Mouse (Mus musculus): ENCODE measurements around the gene Map3k20.

Map3k20 gene

GRCm38 (mm10) chr2:72280524-72280923 lies 4.9 kb upstream of the Map3k20 start:
- DNase-seq (ENCODE audit: low spot score in 2 of 2) = no peak

GRCm38 (mm10) chr2:72281971-72282370 lies 3.5 kb upstream of the Map3k20 start:
- DNase-seq (ENCODE audit: low spot score in 2 of 2) = no peak

- DNase-seq (ENCODE audit: low spot score in 2 of 2) = no peak
Measured at GRCm38 (mm10) chr2:72282733-72283132, 2.7 kb upstream of the Map3k20 start.

GRCm38 (mm10) chr2:72284689-72285088 lies 748 bp upstream of the Map3k20 start:
- no peak for DNase-seq (ENCODE audit: low spot score in 2 of 2)

GRCm38 (mm10) chr2:72285888-72286661 lies 638 bp downstream of the Map3k20 start:
- no peak for DNase-seq (ENCODE audit: low spot score in 2 of 2)

- no peak for DNase-seq (ENCODE audit: low spot score in 2 of 2)
Measured at GRCm38 (mm10) chr2:72287142-72287541, 1.7 kb downstream of the Map3k20 start.

DNA sequence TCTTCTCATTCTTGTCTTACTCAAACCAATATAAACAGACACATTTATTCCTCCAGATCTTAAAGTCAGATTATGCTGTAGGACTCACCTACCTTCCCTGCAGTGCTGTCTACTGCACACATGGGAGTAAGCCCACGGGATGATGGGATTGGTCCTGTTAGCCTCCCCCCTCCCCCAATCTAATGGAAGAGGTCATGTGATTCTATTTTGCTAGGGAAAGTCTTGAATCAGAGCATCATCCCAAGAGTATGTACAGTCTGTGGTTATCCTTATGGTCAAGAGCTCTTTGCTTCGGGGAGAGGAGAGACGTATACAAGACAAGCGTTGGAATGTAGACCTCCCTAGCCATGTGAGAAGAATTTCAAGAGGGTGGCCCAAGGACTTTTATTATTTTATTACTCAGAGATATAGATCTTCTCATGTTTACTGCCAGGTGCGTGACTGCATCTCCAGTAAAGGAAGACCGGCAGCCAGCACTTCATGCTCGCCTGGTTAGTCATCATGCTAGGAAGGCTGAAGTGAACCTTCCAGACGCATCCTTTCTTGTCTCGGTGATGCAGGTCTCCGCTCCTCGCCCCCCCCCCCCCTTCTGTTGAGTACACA lies 3.6 kb downstream of the Map3k20 start:
- no peak for DNase-seq (ENCODE audit: low spot score in 2 of 2)

- no peak for DNase-seq (ENCODE audit: low spot score in 2 of 2)
Measured at GRCm38 (mm10) chr2:72291103-72291502, 5.7 kb downstream of the Map3k20 start.

GRCm38 (mm10) chr2:72292573-72292972 lies 7.1 kb downstream of the Map3k20 start:
- DNase-seq (ENCODE audit: low spot score in 2 of 2) = no peak

DNA sequence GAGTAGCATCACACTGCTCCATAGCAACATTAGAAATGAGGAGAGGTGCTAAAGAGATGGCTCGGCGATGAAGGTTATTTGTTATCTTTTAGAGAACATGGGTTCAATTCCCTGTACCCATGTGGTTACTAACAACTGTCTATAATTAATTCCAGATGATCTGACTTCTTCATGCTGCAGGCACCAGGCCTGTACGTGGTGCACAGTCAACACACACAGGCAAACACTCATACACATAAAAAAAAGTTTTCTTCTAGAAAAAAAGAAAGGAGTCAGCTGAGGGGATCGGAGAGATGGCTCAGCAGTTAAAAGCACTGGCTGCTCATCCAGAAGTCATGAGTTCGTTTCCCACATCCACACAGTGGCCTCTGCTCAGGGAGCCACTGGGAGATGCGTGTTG lies 9.6 kb downstream of the Map3k20 start:
- no peak for DNase-seq (ENCODE audit: low spot score in 2 of 2)

- DNase-seq (ENCODE audit: low spot score in 2 of 2) = no peak
Measured at GRCm38 (mm10) chr2:72296984-72297715, 11.7 kb downstream of the Map3k20 start.

- DNase-seq (ENCODE audit: low spot score in 2 of 2) = no peak
Measured at GRCm38 (mm10) chr2:72297716-72298082, 12.3 kb downstream of the Map3k20 start.

DNA sequence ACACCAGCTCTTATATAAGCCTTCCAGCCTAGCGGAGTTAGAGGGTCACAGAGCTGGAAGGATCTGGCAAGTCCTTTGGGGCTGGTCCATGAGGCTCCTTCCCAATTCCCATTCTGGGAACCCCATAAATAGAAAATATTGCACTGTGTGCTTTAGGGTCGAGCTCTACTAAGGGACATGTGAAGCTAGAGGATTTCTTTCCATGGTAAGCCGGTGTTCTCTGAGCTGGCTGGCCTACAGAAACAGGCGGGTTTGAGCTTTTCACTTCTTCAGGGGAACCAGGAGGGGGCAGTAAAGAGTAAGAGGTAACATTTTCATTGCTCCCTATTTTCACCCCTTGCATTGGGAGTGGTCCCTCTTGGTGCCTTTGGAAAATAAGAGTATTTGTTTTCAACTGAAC lies 13.0 kb downstream of the Map3k20 start:
- no peak for DNase-seq (ENCODE audit: low spot score in 2 of 2)

- DNase-seq (ENCODE audit: low spot score in 2 of 2) = no peak
Measured at GRCm38 (mm10) chr2:72301194-72301916, 15.9 kb downstream of the Map3k20 start.

- DNase-seq (ENCODE audit: low spot score in 2 of 2) = no peak
Measured at GRCm38 (mm10) chr2:72305738-72306137, 20.3 kb downstream of the Map3k20 start.

DNA sequence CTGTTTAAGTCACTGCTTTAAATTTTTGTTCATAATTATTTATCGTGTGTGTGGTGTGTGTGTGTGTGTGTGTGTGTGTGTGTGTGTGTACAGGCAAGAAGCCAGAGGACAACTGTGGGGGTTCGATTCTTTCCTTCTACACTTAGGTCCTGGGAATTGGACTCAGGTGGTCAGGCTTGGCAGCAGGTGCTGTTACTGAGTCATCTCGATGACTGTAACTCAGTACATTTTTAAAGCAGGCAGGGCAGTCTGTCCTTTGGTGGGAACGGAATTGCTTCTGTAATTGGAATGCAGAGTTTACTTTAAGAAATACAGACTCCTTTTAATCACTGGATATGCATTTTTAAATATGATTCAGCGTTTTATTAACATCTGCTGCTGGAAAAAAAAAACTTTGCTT lies 22.9 kb downstream of the Map3k20 start:
- DNase-seq (ENCODE audit: low spot score in 2 of 2) = no peak

DNA sequence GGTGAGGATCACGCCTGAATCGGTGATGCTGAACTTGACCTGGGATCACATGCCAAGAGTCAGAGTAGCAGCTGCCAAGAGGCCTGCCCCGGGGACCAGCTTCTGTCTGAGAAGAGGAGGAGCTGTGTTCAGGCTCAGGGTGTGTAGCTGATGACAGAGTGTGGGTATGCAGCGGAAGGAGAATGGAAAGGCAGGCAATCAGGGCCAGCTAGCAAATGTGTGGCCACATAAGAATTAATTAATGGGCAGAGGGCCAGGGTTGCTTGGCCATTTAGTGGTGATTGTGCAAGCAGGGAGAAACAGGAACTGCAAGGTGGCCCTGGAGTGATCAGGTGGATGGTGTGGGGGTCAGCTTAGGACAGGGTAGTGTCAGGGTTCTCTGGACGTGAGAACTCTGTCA lies 23.5 kb downstream of the Map3k20 start:
- DNase-seq (ENCODE audit: low spot score in 2 of 2) = no peak

DNA sequence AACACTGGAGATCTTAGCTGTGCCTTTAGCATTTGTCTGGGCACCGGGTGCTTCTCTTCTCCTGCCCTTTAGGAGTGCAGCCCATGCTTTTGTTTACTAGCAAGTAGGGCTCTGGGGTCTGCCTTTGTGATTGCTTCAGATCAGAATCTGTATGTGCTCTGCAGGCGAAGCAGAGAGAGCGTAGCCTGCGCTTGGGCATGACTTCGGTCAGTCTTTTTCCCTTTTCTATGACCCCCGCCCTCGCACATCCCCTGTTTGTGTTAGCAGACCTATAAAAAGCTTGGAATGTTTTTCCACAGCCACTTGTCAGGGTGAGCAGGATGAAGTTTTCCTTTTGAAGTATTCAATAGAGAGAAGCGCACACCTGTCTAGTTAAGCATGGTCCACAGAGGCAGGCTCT lies 26.0 kb downstream of the Map3k20 start:
- DNase-seq (ENCODE audit: low spot score in 2 of 2) = no peak

- no peak for DNase-seq (ENCODE audit: low spot score in 2 of 2)
Measured at GRCm38 (mm10) chr2:72313312-72313711, 27.9 kb downstream of the Map3k20 start.

GRCm38 (mm10) chr2:72318421-72318820 lies 33.0 kb downstream of the Map3k20 start:
- DNase-seq (ENCODE audit: low spot score in 2 of 2) = no peak

DNA sequence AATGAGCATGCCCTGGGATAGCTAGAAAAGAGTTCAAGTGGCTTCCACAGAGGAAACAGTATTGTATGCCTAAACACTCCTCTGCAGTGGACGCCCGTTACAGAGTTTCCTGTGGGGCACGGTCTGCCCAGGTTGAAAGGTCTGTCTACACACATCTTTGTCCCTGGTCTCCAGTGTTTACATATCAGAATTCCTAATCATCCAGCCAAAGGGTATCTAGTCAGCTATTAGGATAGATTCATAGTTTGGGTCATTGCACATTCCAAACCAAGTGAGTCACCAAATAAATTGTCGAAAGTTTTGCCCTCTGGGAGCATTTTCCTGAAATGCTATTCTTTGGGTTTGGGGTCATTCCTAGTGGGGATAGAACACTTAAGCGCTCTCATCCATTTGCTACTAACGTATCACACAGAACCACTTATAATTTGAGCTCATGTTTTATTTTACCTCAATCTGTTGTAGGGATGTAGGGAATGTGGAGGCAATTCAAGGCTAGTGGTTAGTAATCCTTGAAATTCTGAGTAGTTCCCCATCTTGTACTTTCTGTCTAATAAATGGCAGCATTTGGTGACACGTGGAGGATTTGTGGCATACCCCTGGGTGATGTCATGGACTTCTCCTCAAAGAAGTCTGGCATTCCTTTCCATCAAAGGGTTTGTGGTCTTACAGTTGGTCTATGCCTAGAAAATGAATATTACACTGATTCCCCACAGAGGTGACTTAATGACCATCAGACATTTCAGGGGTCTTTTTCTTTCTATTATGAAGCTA lies 33.8 kb downstream of the Map3k20 start:
- no peak for DNase-seq (ENCODE audit: low spot score in 2 of 2)
